Mouse (Mus musculus): ENCODE data around the gene Sema5b. TPM values are rescaled to one million over a fixed set of nuclear protein-coding genes. Genes with fewer than 3 reads are reported as not detected.

The Sema5b gene
- polyA plus RNA-seq, 1 experiment from 2014 or later, result 0.90 TPM

DNA sequence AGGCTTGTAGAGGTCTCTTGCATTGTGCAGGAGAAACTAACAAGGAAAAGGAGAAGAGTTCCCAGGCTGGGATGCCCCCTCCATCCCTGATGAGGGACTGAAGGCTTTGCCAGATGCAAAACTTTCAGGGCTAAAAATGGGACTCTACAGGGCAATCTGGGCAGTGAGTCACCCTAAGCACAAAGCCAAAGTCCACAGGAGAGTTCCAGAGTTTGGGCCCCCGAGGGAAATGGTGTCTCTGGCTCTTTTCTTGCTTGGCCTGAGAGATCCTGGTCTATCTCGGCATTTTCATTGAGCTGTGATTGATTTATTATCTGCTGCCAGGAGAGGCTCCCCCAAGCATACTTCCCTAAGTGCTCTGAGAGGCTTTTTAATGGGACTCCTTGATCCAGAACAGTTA lies 92.1 kb downstream of the Sema5b start:
- Histone ChIP-seq H3K9me3 (ENCODE audit: control insufficient read depth) (no peaks in the 10 kb centered on the region), H3K27ac (ENCODE audit: low read depth, low read length) (no peak overlapping the region), H3K4me3 (ENCODE audit: low read depth, low read length) (no peak overlapping the region), H3K27me3 (replicated peaks; ENCODE audit: control insufficient read depth, insufficient read depth, low read length) (no peaks in the 10 kb centered on the region), H3K9ac (ENCODE audit: low read depth, low read length) (no peak overlapping the region), H3K4me1 (replicated peaks; ENCODE audit: control insufficient read depth, insufficient read depth, low read length) (no peaks in the 10 kb centered on the region), H3K36me3 (ENCODE audit: control insufficient read depth, insufficient read depth) (no peaks in the 10 kb centered on the region), H3K4me2 (replicated peaks; ENCODE audit: low read depth) (no peak overlapping the region)
- ATAC-seq, result no peak
- TF ChIP-seq CTCF (IDR thresholded peaks at IDR 0.05; ENCODE audit: low read depth), result no peak
- WGBS, result 8% methylated on average over 2 of the region's 2 CpGs

DNA sequence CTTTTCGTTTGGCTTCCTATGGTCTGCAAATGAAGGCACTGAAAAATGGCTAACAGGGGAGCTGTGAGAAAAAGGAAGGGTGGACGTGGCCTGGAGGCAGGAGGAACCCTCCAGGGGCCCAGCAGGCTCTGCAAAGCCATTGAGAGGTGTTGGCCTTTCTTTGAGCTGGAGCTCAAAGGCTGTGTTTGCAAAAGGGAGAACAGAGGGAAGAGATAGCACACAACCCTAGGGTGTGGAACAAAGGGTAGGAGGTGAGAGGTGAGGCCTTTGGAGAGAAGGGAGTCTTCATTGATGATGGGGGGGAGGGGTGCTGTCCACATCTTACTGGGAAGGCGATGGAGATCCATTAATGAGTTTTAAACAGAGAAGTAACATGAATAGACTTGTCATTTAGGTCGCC lies 94.0 kb downstream of the Sema5b start:
- Histone ChIP-seq H3K36me3 (ENCODE audit: control insufficient read depth, insufficient read depth) (no peaks in the 10 kb centered on the region), H3K9ac (ENCODE audit: low read depth, low read length) (no peak overlapping the region), H3K4me2 (replicated peaks; ENCODE audit: low read depth) (no peak overlapping the region), H3K27me3 (replicated peaks; ENCODE audit: control insufficient read depth, insufficient read depth, low read length) (no peaks in the 10 kb centered on the region), H3K4me3 (ENCODE audit: low read depth, low read length) (no peak overlapping the region), H3K9me3 (ENCODE audit: control insufficient read depth) (no peaks in the 10 kb centered on the region), H3K27ac (ENCODE audit: low read depth, low read length) (no peak overlapping the region), H3K4me1 (replicated peaks; ENCODE audit: control insufficient read depth, insufficient read depth, low read length) (no peaks in the 10 kb centered on the region)
- WGBS, result 55% methylated on average over 4 of the region's 4 CpGs
- TF ChIP-seq CTCF (IDR thresholded peaks at IDR 0.05; ENCODE audit: low read depth), result no peak
- no peak for ATAC-seq

DNA sequence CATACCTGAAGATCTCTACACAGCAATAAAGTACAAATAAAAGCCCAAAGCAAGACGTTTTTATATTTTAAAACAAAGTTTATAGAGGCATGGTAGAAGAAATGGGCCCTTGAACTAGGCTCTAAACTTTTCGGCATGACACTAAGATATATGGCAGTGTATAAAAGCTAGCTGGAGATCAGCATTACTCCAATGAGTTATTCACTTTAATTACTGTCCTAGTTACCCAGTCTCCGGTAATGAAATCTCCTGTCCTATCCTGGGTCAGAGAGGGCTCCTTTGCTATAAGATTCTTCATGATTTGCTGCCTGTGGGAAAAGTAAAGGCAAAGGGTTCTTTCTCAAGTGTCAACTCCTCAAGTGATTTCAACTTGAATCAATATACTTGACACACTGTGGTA lies 98.6 kb downstream of the Sema5b start:
- WGBS, result 67% methylated on average over 3 of the region's 3 CpGs
- no peak overlapping the region for H3K4me3 ChIP-seq (ENCODE audit: low read depth, low read length)
- no peaks in the 10 kb centered on the region for H3K27me3 ChIP-seq (replicated peaks; ENCODE audit: control insufficient read depth, insufficient read depth, low read length)
- H3K9ac ChIP-seq (ENCODE audit: low read depth, low read length), result no peak overlapping the region
- no peaks in the 10 kb centered on the region for H3K9me3 ChIP-seq (ENCODE audit: control insufficient read depth)
- ATAC-seq, result no peak
- TF ChIP-seq CTCF (IDR thresholded peaks at IDR 0.05; ENCODE audit: low read depth), result no peak
- no peak overlapping the region for H3K27ac ChIP-seq (ENCODE audit: low read depth, low read length)
- H3K36me3 ChIP-seq (ENCODE audit: control insufficient read depth, insufficient read depth), result no peaks in the 10 kb centered on the region
- no peak overlapping the region for H3K4me2 ChIP-seq (replicated peaks; ENCODE audit: low read depth)
- H3K4me1 ChIP-seq (replicated peaks; ENCODE audit: control insufficient read depth, insufficient read depth, low read length), result no peaks in the 10 kb centered on the region

DNA sequence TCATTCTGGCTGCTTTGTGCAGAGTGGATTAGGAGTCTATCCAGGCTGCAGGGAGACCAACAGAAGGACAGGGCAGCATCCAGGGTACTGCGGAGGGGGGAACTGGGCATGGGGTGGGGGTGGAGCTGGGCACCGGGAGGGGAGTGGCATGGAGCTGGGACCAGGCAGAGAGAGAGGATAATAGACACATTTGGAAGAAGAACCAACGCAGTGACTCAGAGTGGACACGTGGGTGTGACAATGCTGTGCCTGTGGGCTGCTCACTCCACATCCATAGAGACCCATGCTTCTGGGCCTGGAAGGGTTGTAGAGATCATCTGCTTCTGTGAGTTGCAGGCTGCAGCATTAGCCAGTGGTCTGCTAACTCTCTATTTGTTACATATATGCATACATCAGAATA lies 107.9 kb downstream of the Sema5b start:
- Histone ChIP-seq H3K36me3 (ENCODE audit: control insufficient read depth, insufficient read depth) (no peaks in the 10 kb centered on the region), H3K4me3 (ENCODE audit: low read depth, low read length) (no peak overlapping the region), H3K9me3 (ENCODE audit: control insufficient read depth) (no peaks in the 10 kb centered on the region), H3K27ac (ENCODE audit: low read depth, low read length) (no peak overlapping the region), H3K9ac (ENCODE audit: low read depth, low read length) (no peak overlapping the region), H3K4me1 (replicated peaks; ENCODE audit: control insufficient read depth, insufficient read depth, low read length) (no peaks in the 10 kb centered on the region), H3K27me3 (replicated peaks; ENCODE audit: control insufficient read depth, insufficient read depth, low read length) (no peaks in the 10 kb centered on the region), H3K4me2 (replicated peaks; ENCODE audit: low read depth) (no peak overlapping the region)
- TF ChIP-seq CTCF (IDR thresholded peaks at IDR 0.05; ENCODE audit: low read depth), result no peak
- ATAC-seq, result no peak
- 69% methylated on average over 4 of the region's 4 CpGs for WGBS

DNA sequence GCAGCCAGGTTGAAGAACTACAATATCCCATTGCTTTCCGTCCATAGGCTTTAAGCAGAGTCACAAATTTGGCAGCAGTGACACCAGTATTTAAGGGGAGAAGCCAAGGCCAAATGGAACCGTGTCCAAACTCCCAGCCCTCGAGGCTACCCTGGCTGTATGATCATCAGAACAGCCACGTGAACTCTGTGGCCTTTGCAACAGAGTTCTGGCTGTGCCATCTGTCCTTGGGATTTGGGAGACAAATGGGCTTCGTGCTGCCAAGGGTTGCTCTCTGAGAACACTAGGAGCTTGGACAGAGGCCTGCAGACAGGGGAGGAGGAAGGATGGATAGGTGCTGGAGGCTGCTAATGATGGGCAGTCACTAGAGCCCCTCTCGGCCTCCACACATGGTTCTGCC lies 111.3 kb downstream of the Sema5b start:
- 69% methylated on average over 6 of the region's 6 CpGs for WGBS
- ATAC-seq, result no peak

DNA sequence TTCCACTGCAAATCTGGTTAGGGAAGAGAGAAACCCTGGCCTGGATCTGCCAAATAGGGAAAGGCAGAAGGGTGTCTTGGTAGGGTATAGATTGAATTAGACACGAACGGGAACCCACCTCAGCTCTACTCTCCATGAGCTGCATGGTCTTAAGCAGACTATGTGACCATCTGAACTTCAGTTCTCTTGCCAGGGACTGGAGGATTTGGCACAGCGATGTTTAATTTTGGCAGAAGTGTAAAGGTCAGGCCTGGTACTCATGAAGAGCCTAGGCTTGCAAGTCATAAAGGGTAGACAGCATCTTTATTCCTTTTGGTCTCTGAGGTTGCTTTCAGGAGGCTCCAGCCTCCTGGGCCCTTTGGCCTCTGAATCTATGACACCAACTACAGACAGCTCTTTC lies 111.8 kb downstream of the Sema5b start:
- Histone ChIP-seq H3K4me3 (ENCODE audit: low read depth, low read length) (no peak overlapping the region), H3K4me2 (replicated peaks; ENCODE audit: low read depth) (no peak overlapping the region), H3K27ac (ENCODE audit: low read depth, low read length) (no peak overlapping the region), H3K9ac (ENCODE audit: low read depth, low read length) (no peak overlapping the region), H3K27me3 (replicated peaks; ENCODE audit: control insufficient read depth, insufficient read depth, low read length) (no peaks in the 10 kb centered on the region), H3K4me1 (replicated peaks; ENCODE audit: control insufficient read depth, insufficient read depth, low read length) (no peaks in the 10 kb centered on the region), H3K36me3 (ENCODE audit: control insufficient read depth, insufficient read depth) (no peaks in the 10 kb centered on the region), H3K9me3 (ENCODE audit: control insufficient read depth) (no peaks in the 10 kb centered on the region)
- 84% methylated on average over 3 of the region's 3 CpGs for WGBS
- ATAC-seq, result no peak
- no peak for TF ChIP-seq CTCF (IDR thresholded peaks at IDR 0.05; ENCODE audit: low read depth)

More for the DNA sequence above, 111.3 kb downstream of the Sema5b start:
- no peaks in the 10 kb centered on the region for H3K27me3 ChIP-seq (replicated peaks; ENCODE audit: control insufficient read depth, insufficient read depth, low read length)
- no peak overlapping the region for H3K27ac ChIP-seq (ENCODE audit: low read depth, low read length)
- H3K4me1 ChIP-seq (replicated peaks; ENCODE audit: control insufficient read depth, insufficient read depth, low read length), result no peaks in the 10 kb centered on the region
- H3K9me3 ChIP-seq (ENCODE audit: control insufficient read depth), result no peaks in the 10 kb centered on the region
- H3K36me3 ChIP-seq (ENCODE audit: control insufficient read depth, insufficient read depth), result no peaks in the 10 kb centered on the region
- no peak overlapping the region for H3K9ac ChIP-seq (ENCODE audit: low read depth, low read length)
- TF ChIP-seq CTCF (IDR thresholded peaks at IDR 0.05; ENCODE audit: low read depth), result no peak
- H3K4me2 ChIP-seq (replicated peaks; ENCODE audit: low read depth), result no peak overlapping the region
- no peak overlapping the region for H3K4me3 ChIP-seq (ENCODE audit: low read depth, low read length)

DNA sequence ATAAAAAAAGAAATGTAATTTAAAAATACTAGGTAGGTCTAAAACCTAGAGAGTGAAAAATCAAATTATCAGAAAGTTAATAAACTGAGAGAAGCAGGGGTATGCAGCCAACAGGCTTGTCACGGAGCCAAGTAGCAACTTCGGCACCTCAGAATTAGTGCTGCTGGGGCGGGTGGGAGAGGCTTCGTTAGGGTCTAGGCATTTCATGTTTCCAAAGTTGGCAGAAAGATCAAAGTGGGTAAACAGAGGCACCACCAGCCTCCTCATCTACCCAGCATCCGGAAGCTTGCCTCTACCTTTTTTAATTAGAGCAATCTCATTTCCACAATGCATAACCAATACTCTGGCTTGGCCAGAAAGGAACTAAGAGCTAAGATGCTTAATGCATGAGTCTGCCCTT lies 113.0 kb downstream of the Sema5b start:
- H3K9ac ChIP-seq (ENCODE audit: low read depth, low read length), result no peak overlapping the region
- no peak overlapping the region for H3K4me2 ChIP-seq (replicated peaks; ENCODE audit: low read depth)
- H3K4me1 ChIP-seq (replicated peaks; ENCODE audit: control insufficient read depth, insufficient read depth, low read length), result no peaks in the 10 kb centered on the region
- peaks cover 7% of the 10 kb centered on the region; the same call in 1 of the 2 replicates for H3K27me3 ChIP-seq (replicated peaks; ENCODE audit: control insufficient read depth, insufficient read depth, low read length)
- H3K9me3 ChIP-seq (ENCODE audit: control insufficient read depth), result no peaks in the 10 kb centered on the region
- 88% methylated on average over 5 of the region's 5 CpGs for WGBS
- no peak overlapping the region for H3K27ac ChIP-seq (ENCODE audit: low read depth, low read length)
- no peaks in the 10 kb centered on the region for H3K36me3 ChIP-seq (ENCODE audit: control insufficient read depth, insufficient read depth)
- no peak overlapping the region for H3K4me3 ChIP-seq (ENCODE audit: low read depth, low read length)
- ATAC-seq, result no peak
- TF ChIP-seq CTCF (IDR thresholded peaks at IDR 0.05; ENCODE audit: low read depth), result no peak
